Mouse (Mus musculus): ENCODE results near the gene Nfkbil1.

Gene Nfkbil1

GRCm38 (mm10) chr17:35202442-35202841 lies 33.1 kb downstream of the Nfkbil1 start:
- DNase-seq (ENCODE audit: low spot score in 2 of 2): no peak

GRCm38 (mm10) chr17:35201787-35202186 lies 33.8 kb downstream of the Nfkbil1 start, which contains the start of gene Tnf:
Gene Tnf (minus strand): TSS chr17:35202007.
- no peak for DNase-seq (ENCODE audit: low spot score in 2 of 2)

GRCm38 (mm10) chr17:35201128-35201527 lies 34.5 kb downstream of the Nfkbil1 start:
- no peak for DNase-seq (ENCODE audit: low spot score in 2 of 2)

- no peak for DNase-seq (ENCODE audit: low spot score in 2 of 2)
These were observed 35.2 kb downstream of the Nfkbil1 start for GRCm38 (mm10) chr17:35200398-35200797.

GRCm38 (mm10) chr17:35198946-35199345 lies 36.6 kb downstream of the Nfkbil1 start:
- DNase-seq (ENCODE audit: low spot score in 2 of 2): no peak

- DNase-seq (ENCODE audit: low spot score in 2 of 2): no peak
These were observed 37.6 kb downstream of the Nfkbil1 start for GRCm38 (mm10) chr17:35198029-35198428.

- no peak for DNase-seq (ENCODE audit: low spot score in 2 of 2)
These were observed 38.5 kb downstream of the Nfkbil1 start for GRCm38 (mm10) chr17:35197126-35197525.

- no peak for DNase-seq (ENCODE audit: low spot score in 2 of 2)
These were observed 39.3 kb downstream of the Nfkbil1 start for GRCm38 (mm10) chr17:35196321-35196641.

GRCm38 (mm10) chr17:35195631-35196320 lies 39.8 kb downstream of the Nfkbil1 start:
- peak; percentile 71 to 72 for DNase-seq (ENCODE audit: low spot score in 2 of 2)

- DNase-seq (ENCODE audit: low spot score in 2 of 2): no peak
These were observed 40.6 kb downstream of the Nfkbil1 start for GRCm38 (mm10) chr17:35194844-35195630.

GRCm38 (mm10) chr17:35193881-35194843 lies 41.4 kb downstream of the Nfkbil1 start, which contains the start of gene Ltb:
Gene Ltb (plus strand): TSS chr17:35194439.
- DNase-seq (ENCODE audit: low spot score in 2 of 2): no peak

GRCm38 (mm10) chr17:35192924-35193323 lies 42.7 kb downstream of the Nfkbil1 start:
- DNase-seq (ENCODE audit: low spot score in 2 of 2): no peak

- DNase-seq (ENCODE audit: low spot score in 2 of 2): no peak
These were observed 43.9 kb downstream of the Nfkbil1 start for GRCm38 (mm10) chr17:35191723-35192122.

- DNase-seq (ENCODE audit: low spot score in 2 of 2): no peak
These were observed 45.5 kb downstream of the Nfkbil1 start for GRCm38 (mm10) chr17:35190096-35190495.

- DNase-seq (ENCODE audit: low spot score in 2 of 2): no peak
These were observed 46.4 kb downstream of the Nfkbil1 start for GRCm38 (mm10) chr17:35189186-35189585.

- DNase-seq (ENCODE audit: low spot score in 2 of 2): no peak
These were observed 47.5 kb downstream of the Nfkbil1 start, which contains the start of gene Lst1 for GRCm38 (mm10) chr17:35187959-35188610. Gene Lst1 (minus strand): TSS chr17:35188439.

GRCm38 (mm10) chr17:35187345-35187744 lies 48.2 kb downstream of the Nfkbil1 start:
- no peak for DNase-seq (ENCODE audit: low spot score in 2 of 2)

GRCm38 (mm10) chr17:35186681-35187080 lies 48.9 kb downstream of the Nfkbil1 start:
- DNase-seq (ENCODE audit: low spot score in 2 of 2): no peak

GRCm38 (mm10) chr17:35185639-35186611 lies 49.7 kb downstream of the Nfkbil1 start:
- DNase-seq (ENCODE audit: low spot score in 2 of 2): no peak

- no peak for DNase-seq (ENCODE audit: low spot score in 2 of 2)
These were observed 55.5 kb downstream of the Nfkbil1 start for GRCm38 (mm10) chr17:35180093-35180492.

Measured in frontal cortex, postnatal 14 days (tissue).